Mouse (Mus musculus): ENCODE results near the gene Klf2. TPM values are rescaled to one million over a fixed set of nuclear protein-coding genes. Genes with fewer than 3 reads are reported as not detected.

Gene Klf2
- polyA plus RNA-seq, 1 experiment, result 22.2 TPM

- H3K4me3 ChIP-seq (ENCODE audit: insufficient read depth, low read depth, low read length), result no peak overlapping the region
- no peaks in the 10 kb centered on the region for H3K36me3 ChIP-seq (ENCODE audit: control insufficient read depth, insufficient read depth, low read length)
- H3K27me3 ChIP-seq (replicated peaks; ENCODE audit: control insufficient read depth, insufficient read depth, low read length), result no peaks in the 10 kb centered on the region
- H3K4me1 ChIP-seq (ENCODE audit: control insufficient read depth, insufficient read depth, low read length), result no peaks in the 10 kb centered on the region
- TF ChIP-seq POLR2A (IDR thresholded peaks at IDR 0.05; ENCODE audit: low read depth, low read length), result no peak
- WGBS, result 87% methylated on average over 3 of the region's 3 CpGs
- no peak overlapping the region for H3K27ac ChIP-seq (ENCODE audit: insufficient read depth, low read depth, low read length)
- no peak for DNase-seq
These were observed 41.6 kb upstream of the Klf2 start for GRCm38 (mm10) chr8:72277244-72277643.

- Histone ChIP-seq H3K4me3 (ENCODE audit: insufficient read depth, low read depth, low read length) (no peak overlapping the region), H3K4me1 (ENCODE audit: control insufficient read depth, insufficient read depth, low read length) (no peaks in the 10 kb centered on the region), H3K27ac (ENCODE audit: insufficient read depth, low read depth, low read length) (no peak overlapping the region), H3K27me3 (replicated peaks; ENCODE audit: control insufficient read depth, insufficient read depth, low read length) (no peaks in the 10 kb centered on the region), H3K36me3 (ENCODE audit: control insufficient read depth, insufficient read depth, low read length) (no peaks in the 10 kb centered on the region)
- WGBS, result 82% methylated on average over 7 of the region's 7 CpGs
- no peak for DNase-seq
- TF ChIP-seq POLR2A (IDR thresholded peaks at IDR 0.05; ENCODE audit: low read depth, low read length), result no peak
- no peak for TF ChIP-seq CTCF (conservative IDR thresholded peaks at IDR 0.05; ENCODE audit: insufficient read depth, insufficient read length, low read depth, low read length)
These were observed 39.7 kb upstream of the Klf2 start for GRCm38 (mm10) chr8:72279151-72279550.

GRCm38 (mm10) chr8:72281634-72282033 lies 37.2 kb upstream of the Klf2 start:
- WGBS, result 26% methylated on average over 3 of the region's 3 CpGs
- no peaks in the 10 kb centered on the region for H3K36me3 ChIP-seq (ENCODE audit: control insufficient read depth, insufficient read depth, low read length)
- H3K4me1 ChIP-seq (ENCODE audit: control insufficient read depth, insufficient read depth, low read length), result no peaks in the 10 kb centered on the region
- TF ChIP-seq POLR2A (IDR thresholded peaks at IDR 0.05; ENCODE audit: low read depth, low read length) (no peak), CTCF (conservative IDR thresholded peaks at IDR 0.05; ENCODE audit: insufficient read depth, insufficient read length, low read depth, low read length) (no peak)
- peak; percentile 73 for DNase-seq
- no peak overlapping the region for H3K27ac ChIP-seq (ENCODE audit: insufficient read depth, low read depth, low read length)
- H3K27me3 ChIP-seq (replicated peaks; ENCODE audit: control insufficient read depth, insufficient read depth, low read length), result no peaks in the 10 kb centered on the region
- no peak overlapping the region for H3K4me3 ChIP-seq (ENCODE audit: insufficient read depth, low read depth, low read length)

GRCm38 (mm10) chr8:72285285-72285684 lies 33.5 kb upstream of the Klf2 start:
- Histone ChIP-seq H3K27me3 (replicated peaks; ENCODE audit: control insufficient read depth, insufficient read depth, low read length) (no peaks in the 10 kb centered on the region), H3K4me3 (ENCODE audit: insufficient read depth, low read depth, low read length) (no peak overlapping the region), H3K36me3 (ENCODE audit: control insufficient read depth, insufficient read depth, low read length) (no peaks in the 10 kb centered on the region), H3K4me1 (ENCODE audit: control insufficient read depth, insufficient read depth, low read length) (no peaks in the 10 kb centered on the region), H3K27ac (ENCODE audit: insufficient read depth, low read depth, low read length) (no peak overlapping the region)
- 73% methylated on average over 4 of the region's 4 CpGs for WGBS
- TF ChIP-seq CTCF (conservative IDR thresholded peaks at IDR 0.05; ENCODE audit: insufficient read depth, insufficient read length, low read depth, low read length) (no peak), POLR2A (IDR thresholded peaks at IDR 0.05; ENCODE audit: low read depth, low read length) (no peak)
- DNase-seq, result no peak

GRCm38 (mm10) chr8:72289051-72289450 lies 29.8 kb upstream of the Klf2 start:
- no peaks in the 10 kb centered on the region for H3K27me3 ChIP-seq (replicated peaks; ENCODE audit: control insufficient read depth, insufficient read depth, low read length)
- no peaks in the 10 kb centered on the region for H3K4me1 ChIP-seq (ENCODE audit: control insufficient read depth, insufficient read depth, low read length)
- no peaks in the 10 kb centered on the region for H3K36me3 ChIP-seq (ENCODE audit: control insufficient read depth, insufficient read depth, low read length)
- H3K4me3 ChIP-seq (ENCODE audit: insufficient read depth, low read depth, low read length), result no peak overlapping the region
- no peak for DNase-seq
- TF ChIP-seq CTCF (conservative IDR thresholded peaks at IDR 0.05; ENCODE audit: insufficient read depth, insufficient read length, low read depth, low read length) (no peak), POLR2A (IDR thresholded peaks at IDR 0.05; ENCODE audit: low read depth, low read length) (no peak)
- no peak overlapping the region for H3K27ac ChIP-seq (ENCODE audit: insufficient read depth, low read depth, low read length)

GRCm38 (mm10) chr8:72291104-72291503 lies 27.7 kb upstream of the Klf2 start:
- no peak for DNase-seq
- no peak overlapping the region for H3K4me3 ChIP-seq (ENCODE audit: insufficient read depth, low read depth, low read length)
- no peak overlapping the region for H3K27ac ChIP-seq (ENCODE audit: insufficient read depth, low read depth, low read length)
- WGBS, result 88% methylated on average over 2 of the region's 2 CpGs
- no peaks in the 10 kb centered on the region for H3K4me1 ChIP-seq (ENCODE audit: control insufficient read depth, insufficient read depth, low read length)
- H3K27me3 ChIP-seq (replicated peaks; ENCODE audit: control insufficient read depth, insufficient read depth, low read length), result no peaks in the 10 kb centered on the region
- no peak for TF ChIP-seq CTCF (conservative IDR thresholded peaks at IDR 0.05; ENCODE audit: insufficient read depth, insufficient read length, low read depth, low read length)
- no peak for TF ChIP-seq POLR2A (IDR thresholded peaks at IDR 0.05; ENCODE audit: low read depth, low read length)
- no peaks in the 10 kb centered on the region for H3K36me3 ChIP-seq (ENCODE audit: control insufficient read depth, insufficient read depth, low read length)

GRCm38 (mm10) chr8:72293309-72293708 lies 25.5 kb upstream of the Klf2 start:
- no peak for TF ChIP-seq CTCF (conservative IDR thresholded peaks at IDR 0.05; ENCODE audit: insufficient read depth, insufficient read length, low read depth, low read length)
- TF ChIP-seq POLR2A (IDR thresholded peaks at IDR 0.05; ENCODE audit: low read depth, low read length), result no peak
- DNase-seq, result no peak
- H3K27me3 ChIP-seq (replicated peaks; ENCODE audit: control insufficient read depth, insufficient read depth, low read length), result no peaks in the 10 kb centered on the region

GRCm38 (mm10) chr8:72295125-72295524 lies 23.7 kb upstream of the Klf2 start:
- no peak for TF ChIP-seq POLR2A (IDR thresholded peaks at IDR 0.05; ENCODE audit: low read depth, low read length)
- no peak for TF ChIP-seq CTCF (conservative IDR thresholded peaks at IDR 0.05; ENCODE audit: insufficient read depth, insufficient read length, low read depth, low read length)
- Histone ChIP-seq H3K27me3 (replicated peaks; ENCODE audit: control insufficient read depth, insufficient read depth, low read length) (no peaks in the 10 kb centered on the region), H3K4me3 (ENCODE audit: insufficient read depth, low read depth, low read length) (no peak overlapping the region), H3K27ac (ENCODE audit: insufficient read depth, low read depth, low read length) (peak overlapping the region; percentile 86), H3K4me1 (ENCODE audit: control insufficient read depth, insufficient read depth, low read length) (no peaks in the 10 kb centered on the region), H3K36me3 (ENCODE audit: control insufficient read depth, insufficient read depth, low read length) (no peaks in the 10 kb centered on the region)
- WGBS, result 67% methylated on average over 3 of the region's 3 CpGs
- DNase-seq, result peak; percentile 35

More at GRCm38 (mm10) chr8:72293309-72293708, 25.5 kb upstream of the Klf2 start:
- Histone ChIP-seq H3K27ac (ENCODE audit: insufficient read depth, low read depth, low read length) (no peak overlapping the region), H3K36me3 (ENCODE audit: control insufficient read depth, insufficient read depth, low read length) (no peaks in the 10 kb centered on the region), H3K4me1 (ENCODE audit: control insufficient read depth, insufficient read depth, low read length) (no peaks in the 10 kb centered on the region), H3K4me3 (ENCODE audit: insufficient read depth, low read depth, low read length) (no peak overlapping the region)

Data from kidney, adult 2 months (tissue).